Mouse (Mus musculus): ENCODE data around the gene Il10ra. TPM values are rescaled to one million over a fixed set of nuclear protein-coding genes. Genes with fewer than 3 reads are reported as not detected.
A peak's percentile ranks its signal among the peaks of the same experiment; 100 is the strongest.

The Il10ra gene
- polyA plus RNA-seq (2012; rRNA removed): 0.94 and 1.0 TPM in 2 replicates

DNA sequence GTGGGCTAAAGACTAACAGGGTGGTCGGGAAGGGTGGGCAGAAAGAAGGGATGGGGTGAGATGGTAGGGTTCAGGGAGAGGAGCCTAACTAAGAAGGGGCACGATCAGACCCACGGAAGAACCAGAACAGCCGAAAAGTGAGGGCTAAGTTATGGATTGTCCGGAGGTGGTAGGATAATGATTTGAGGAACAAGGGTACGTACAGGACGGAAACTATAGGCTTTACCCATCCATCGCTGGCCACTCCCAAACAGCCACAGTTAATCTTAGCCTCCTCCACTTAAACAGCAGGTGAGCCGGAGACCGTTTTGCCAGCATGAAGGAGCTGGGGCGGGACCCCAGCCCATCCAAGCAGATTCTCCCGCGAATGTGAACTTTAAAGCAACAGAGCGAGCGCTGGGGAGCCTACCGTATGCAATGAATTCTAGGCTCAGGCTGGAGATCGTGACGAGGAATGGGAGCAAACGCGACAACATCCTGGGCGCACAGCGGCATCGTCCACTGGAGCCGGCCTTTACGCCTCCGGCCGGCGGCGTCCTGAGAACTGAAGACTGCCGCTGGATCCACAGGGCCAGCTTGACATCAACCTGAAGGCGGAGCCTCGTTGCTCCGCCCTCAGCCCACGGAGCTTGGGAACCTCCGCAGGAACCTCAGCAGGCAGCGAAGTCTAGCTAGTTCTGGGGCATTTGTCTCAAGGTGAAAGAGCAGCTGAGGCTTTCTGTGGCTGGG, at the start of gene Il10ra:
Il10ra (minus strand) TSS at position 553 of the 729 bp plus-strand sequence.
- Histone ChIP-seq H3K4me1 (ENCODE audit: control insufficient read depth, insufficient read depth, low read length) (peaks cover 5% of the 10 kb centered on the region), H3K36me3 (ENCODE audit: control insufficient read depth, insufficient read depth, low read length) (no peaks in the 10 kb centered on the region), H3K4me3 (ENCODE audit: control insufficient read depth, low read depth, low read length) (peak within 1 kb of the TSS; percentile 60), H3K27ac (ENCODE audit: control insufficient read depth, insufficient read depth, low read depth, low read length) (no peak within 1 kb of the TSS), H3K27me3 (ENCODE audit: control insufficient read depth, insufficient read depth, low read length) (no peaks in the 10 kb centered on the region)
- TF ChIP-seq CTCF (IDR thresholded peaks at IDR 0.05; ENCODE audit: control insufficient read depth, insufficient read depth, insufficient replicate concordance, low read depth, low read length) (no peak), POLR2A (IDR thresholded peaks at IDR 0.05; ENCODE audit: control insufficient read depth, low read depth, low read length) (peak; percentile 47)

DNA sequence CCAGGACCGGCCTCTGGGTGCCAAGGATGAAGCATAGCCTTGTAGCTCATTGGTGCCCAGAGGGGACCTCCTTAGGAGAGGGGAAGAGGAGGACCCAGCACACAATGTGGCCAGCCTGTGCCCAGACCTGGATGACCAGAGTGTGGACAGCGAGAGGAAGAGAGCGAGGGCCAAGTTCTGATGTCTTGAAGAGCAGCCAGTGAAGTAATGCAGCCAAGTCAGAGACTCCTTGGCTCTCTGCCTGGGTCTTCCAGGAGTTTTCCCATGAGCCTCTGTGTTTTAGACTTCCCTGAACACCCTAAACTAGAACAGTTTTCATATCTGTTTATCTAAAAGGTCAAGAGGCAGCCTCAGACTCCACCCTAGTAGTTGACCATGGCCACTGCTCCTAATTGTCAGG, 48.7 kb upstream of the Il10ra start:
- H3K4me1 ChIP-seq (ENCODE audit: control insufficient read depth, insufficient read depth, low read length): no peaks in the 10 kb centered on the region
- H3K27ac ChIP-seq (ENCODE audit: control insufficient read depth, insufficient read depth, low read depth, low read length): no peak overlapping the region
- TF ChIP-seq POLR2A (IDR thresholded peaks at IDR 0.05; ENCODE audit: control insufficient read depth, low read depth, low read length) (no peak), CTCF (IDR thresholded peaks at IDR 0.05; ENCODE audit: control insufficient read depth, insufficient read depth, insufficient replicate concordance, low read depth, low read length) (no peak)
- no peak overlapping the region for H3K4me3 ChIP-seq (ENCODE audit: control insufficient read depth, low read depth, low read length)
- no peaks in the 10 kb centered on the region for H3K36me3 ChIP-seq (ENCODE audit: control insufficient read depth, insufficient read depth, low read length)
- H3K27me3 ChIP-seq (ENCODE audit: control insufficient read depth, insufficient read depth, low read length): no peaks in the 10 kb centered on the region

DNA sequence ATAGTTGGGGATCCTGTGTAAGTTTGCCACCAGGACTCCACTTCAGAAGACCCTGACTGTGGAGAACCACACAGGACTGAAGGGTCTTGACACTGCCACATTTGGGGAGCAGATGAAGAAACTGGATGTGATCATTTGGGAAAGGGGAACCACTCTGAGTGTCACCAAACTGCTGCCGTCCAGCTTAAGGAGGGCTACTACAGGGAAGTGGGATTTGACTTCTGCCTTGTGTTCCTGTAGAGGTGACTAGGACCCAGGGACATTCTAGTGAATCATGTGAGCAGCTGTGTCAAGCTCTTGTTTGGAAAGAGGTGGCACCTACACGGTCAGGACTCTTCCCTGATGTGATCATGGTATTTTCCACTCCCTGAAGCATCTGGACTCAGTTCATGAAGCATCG, 45.0 kb upstream of the Il10ra start:
- Histone ChIP-seq H3K27me3 (ENCODE audit: control insufficient read depth, insufficient read depth, low read length) (no peaks in the 10 kb centered on the region), H3K4me1 (ENCODE audit: control insufficient read depth, insufficient read depth, low read length) (no peaks in the 10 kb centered on the region), H3K36me3 (ENCODE audit: control insufficient read depth, insufficient read depth, low read length) (no peaks in the 10 kb centered on the region), H3K4me3 (ENCODE audit: control insufficient read depth, low read depth, low read length) (no peak overlapping the region), H3K27ac (ENCODE audit: control insufficient read depth, insufficient read depth, low read depth, low read length) (no peak overlapping the region)
- TF ChIP-seq CTCF (IDR thresholded peaks at IDR 0.05; ENCODE audit: control insufficient read depth, insufficient read depth, insufficient replicate concordance, low read depth, low read length): no peak

DNA sequence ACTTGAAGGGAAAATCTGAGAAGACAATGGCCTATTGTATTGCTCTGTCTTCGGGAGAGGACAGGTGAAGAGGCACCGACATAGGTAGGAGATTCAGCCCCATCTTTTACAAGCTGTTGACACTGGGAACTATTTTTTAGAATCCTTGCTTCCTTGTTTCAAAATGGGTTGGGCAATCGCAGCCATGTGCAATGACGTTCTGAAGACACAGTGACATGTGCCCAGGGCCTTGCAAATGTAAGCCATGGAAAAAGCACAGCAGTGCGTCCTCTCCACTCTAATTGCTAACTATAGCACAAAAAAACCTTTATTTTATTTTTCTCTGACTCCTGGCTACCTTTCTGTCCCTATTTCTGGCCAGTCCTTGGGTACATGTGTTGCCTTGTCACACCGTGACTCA, 42.9 kb upstream of the Il10ra start:
- H3K36me3 ChIP-seq (ENCODE audit: control insufficient read depth, insufficient read depth, low read length): no peaks in the 10 kb centered on the region
- H3K4me3 ChIP-seq (ENCODE audit: control insufficient read depth, low read depth, low read length): no peak overlapping the region
- TF ChIP-seq POLR2A (IDR thresholded peaks at IDR 0.05; ENCODE audit: control insufficient read depth, low read depth, low read length) (no peak), CTCF (IDR thresholded peaks at IDR 0.05; ENCODE audit: control insufficient read depth, insufficient read depth, insufficient replicate concordance, low read depth, low read length) (no peak)
- H3K27me3 ChIP-seq (ENCODE audit: control insufficient read depth, insufficient read depth, low read length): no peaks in the 10 kb centered on the region
- no peak overlapping the region for H3K27ac ChIP-seq (ENCODE audit: control insufficient read depth, insufficient read depth, low read depth, low read length)
- H3K4me1 ChIP-seq (ENCODE audit: control insufficient read depth, insufficient read depth, low read length): no peaks in the 10 kb centered on the region

DNA sequence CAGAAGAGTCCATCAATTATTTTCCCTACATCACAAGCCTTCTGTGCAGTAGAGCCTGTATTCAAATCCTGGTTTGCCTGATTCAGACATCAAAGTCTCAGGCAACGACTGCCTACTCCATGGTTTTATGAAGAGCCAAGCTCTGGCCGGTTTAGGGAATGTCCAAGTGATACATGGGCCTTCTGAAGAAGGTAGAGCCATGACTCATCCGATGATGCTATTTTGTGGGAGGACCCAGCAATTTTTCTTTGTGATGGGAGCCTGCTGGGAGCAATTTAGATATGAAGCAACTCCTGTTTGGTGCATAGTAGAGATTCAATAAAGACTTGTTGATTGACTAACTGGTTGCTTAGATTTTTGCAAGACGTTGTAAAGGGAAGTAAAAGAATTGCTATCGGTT, 39.6 kb upstream of the Il10ra start:
- Histone ChIP-seq H3K36me3 (ENCODE audit: control insufficient read depth, insufficient read depth, low read length) (no peaks in the 10 kb centered on the region), H3K27ac (ENCODE audit: control insufficient read depth, insufficient read depth, low read depth, low read length) (no peak overlapping the region), H3K4me1 (ENCODE audit: control insufficient read depth, insufficient read depth, low read length) (0 out of 2 replicates have a peak, but pooled peaks cover 2% of the 10 kb centered on the region), H3K27me3 (ENCODE audit: control insufficient read depth, insufficient read depth, low read length) (no peaks in the 10 kb centered on the region), H3K4me3 (ENCODE audit: control insufficient read depth, low read depth, low read length) (no peak overlapping the region)
- TF ChIP-seq CTCF (IDR thresholded peaks at IDR 0.05; ENCODE audit: control insufficient read depth, insufficient read depth, insufficient replicate concordance, low read depth, low read length): no peak
- TF ChIP-seq POLR2A (IDR thresholded peaks at IDR 0.05; ENCODE audit: control insufficient read depth, low read depth, low read length): no peak

DNA sequence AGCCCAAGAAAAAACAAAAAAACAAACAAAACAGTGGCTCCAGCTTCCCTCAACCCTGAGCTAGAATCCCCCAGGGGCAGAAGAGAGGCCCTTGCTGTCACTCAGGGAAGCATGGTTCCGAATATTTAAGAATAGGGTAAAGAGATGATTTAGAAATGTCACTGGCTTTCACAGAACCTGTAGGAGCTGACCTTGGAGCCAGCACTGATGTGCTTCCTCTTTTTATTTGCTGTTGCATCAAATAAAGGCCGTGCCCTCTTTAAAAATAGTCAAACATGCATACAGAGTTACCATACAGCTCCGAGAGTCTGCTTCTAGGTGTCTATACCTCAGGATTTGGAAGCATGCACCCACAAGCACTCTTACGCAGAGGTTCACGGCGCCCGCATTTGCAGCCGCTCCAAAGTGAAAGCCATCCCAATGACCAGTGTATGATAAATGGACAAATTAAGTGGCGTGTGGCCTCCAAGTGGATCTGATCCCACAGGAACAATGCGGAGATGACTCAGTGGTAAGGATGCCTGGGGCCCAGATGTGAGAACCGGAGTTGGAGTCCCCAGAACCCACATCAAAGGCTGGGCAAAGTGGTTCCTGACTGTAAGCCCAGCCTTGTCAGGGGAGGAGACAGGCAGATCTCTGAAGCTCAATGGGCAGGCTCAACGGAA, 37.9 kb upstream of the Il10ra start:
- Histone ChIP-seq H3K36me3 (ENCODE audit: control insufficient read depth, insufficient read depth, low read length) (no peaks in the 10 kb centered on the region), H3K4me1 (ENCODE audit: control insufficient read depth, insufficient read depth, low read length) (0 out of 2 replicates have a peak, but pooled peaks cover 2% of the 10 kb centered on the region), H3K27me3 (ENCODE audit: control insufficient read depth, insufficient read depth, low read length) (no peaks in the 10 kb centered on the region), H3K4me3 (ENCODE audit: control insufficient read depth, low read depth, low read length) (no peak overlapping the region), H3K27ac (ENCODE audit: control insufficient read depth, insufficient read depth, low read depth, low read length) (no peak overlapping the region)
- TF ChIP-seq CTCF (IDR thresholded peaks at IDR 0.05; ENCODE audit: control insufficient read depth, insufficient read depth, insufficient replicate concordance, low read depth, low read length) (no peak), POLR2A (IDR thresholded peaks at IDR 0.05; ENCODE audit: control insufficient read depth, low read depth, low read length) (no peak)

DNA sequence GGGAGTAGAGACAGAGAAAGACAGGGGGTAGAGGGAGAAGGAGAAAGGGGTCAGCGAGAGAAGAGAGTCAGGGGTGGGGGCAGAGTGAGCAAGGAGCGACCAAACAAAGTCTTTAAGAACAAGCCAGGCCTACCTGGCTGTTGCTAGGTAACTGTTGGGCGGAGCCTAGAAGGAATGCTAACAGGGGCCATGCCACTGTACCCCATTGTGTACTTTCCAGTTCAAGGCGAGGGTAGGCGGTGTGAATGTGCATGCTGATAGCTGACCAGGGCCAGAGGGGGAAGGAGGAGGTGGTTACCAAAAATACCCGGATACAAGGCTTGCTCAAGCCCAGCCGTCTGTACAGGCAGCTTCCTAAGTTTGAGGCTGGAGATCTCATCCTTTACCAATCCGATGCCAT, 32.8 kb upstream of the Il10ra start:
- Histone ChIP-seq H3K27ac (ENCODE audit: control insufficient read depth, insufficient read depth, low read depth, low read length) (no peak overlapping the region), H3K4me1 (ENCODE audit: control insufficient read depth, insufficient read depth, low read length) (peaks cover 12% of the 10 kb centered on the region), H3K27me3 (ENCODE audit: control insufficient read depth, insufficient read depth, low read length) (no peaks in the 10 kb centered on the region), H3K36me3 (ENCODE audit: control insufficient read depth, insufficient read depth, low read length) (no peaks in the 10 kb centered on the region), H3K4me3 (ENCODE audit: control insufficient read depth, low read depth, low read length) (no peak overlapping the region)
- TF ChIP-seq POLR2A (IDR thresholded peaks at IDR 0.05; ENCODE audit: control insufficient read depth, low read depth, low read length): no peak
- no peak for TF ChIP-seq CTCF (IDR thresholded peaks at IDR 0.05; ENCODE audit: control insufficient read depth, insufficient read depth, insufficient replicate concordance, low read depth, low read length)

All from testis, adult 2 months (tissue).